Mouse (Mus musculus) cerebellum, adult 2 months (tissue): ENCODE data around the gene Bbox1.
A peak's percentile ranks its signal among the peaks of the same experiment; 100 is the strongest.

Experiments
- CTCF ChIP-seq: fragments of 200-500 bp; IDR thresholded peaks from 2 replicates; pipeline ENCODE4 v1.5.1; 2011; ENCODE audit warnings: low read depth, mild to moderate bottlenecking, control low read depth, low read length, moderate library complexity, borderline replicate concordance; ENCODE audit not compliant: insufficient read depth
- POLR2A ChIP-seq: fragments of 200-500 bp; IDR thresholded peaks from 2 replicates; pipeline ENCODE4 v1.6.1; 2011; ENCODE audit warnings: low read length, control low read depth, borderline replicate concordance; ENCODE audit not compliant: insufficient read depth

DNA sequence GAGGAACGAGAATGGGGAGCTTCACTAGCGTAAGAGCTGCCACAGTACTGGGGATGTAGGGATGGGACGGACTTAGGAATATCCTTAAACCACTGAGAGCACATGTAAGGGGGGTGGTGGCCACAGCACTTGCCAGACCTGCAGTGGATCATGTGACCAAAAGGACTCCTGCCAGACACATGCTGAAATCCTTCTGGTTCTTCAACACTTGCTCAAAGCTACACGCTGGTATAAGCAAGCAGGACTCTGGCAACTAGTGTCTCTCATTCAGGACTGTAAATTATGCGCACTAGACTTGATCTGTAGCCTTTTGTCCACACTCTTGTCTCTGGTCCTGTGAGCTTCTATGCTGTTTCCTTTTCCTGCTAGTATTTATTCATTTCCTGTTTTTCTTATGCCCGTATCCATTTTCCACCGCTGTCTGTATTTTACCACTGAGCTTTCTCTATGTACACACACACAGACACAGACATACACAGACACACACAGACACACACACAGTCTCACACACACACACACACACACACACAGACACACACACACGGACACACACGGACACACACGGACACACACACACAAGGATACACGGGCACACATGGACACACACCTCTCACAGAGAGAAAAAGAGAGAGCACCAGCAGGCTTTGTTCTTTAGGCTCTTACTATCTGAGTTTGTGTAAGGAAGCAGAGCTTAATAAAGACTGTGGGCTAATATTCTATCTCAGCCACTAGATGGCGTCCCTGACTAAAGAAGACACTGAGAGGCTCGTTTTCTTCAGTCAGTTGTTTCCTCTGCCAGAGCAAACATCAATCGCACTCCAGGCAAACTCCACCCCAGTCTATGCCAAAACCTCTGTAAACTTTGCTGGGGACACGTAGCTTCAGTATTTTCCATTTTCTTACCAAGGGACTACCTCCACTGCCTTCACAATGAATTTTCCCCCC is 84.9 kb downstream of the Bbox1 start:
- TF ChIP-seq CTCF (peak; percentile 36; the same call in 1 of the 2 replicates), POLR2A (no peak)
